Mouse (Mus musculus) stomach, embryonic 15.5 days (tissue): ENCODE data around the gene Flg2. TPM values are rescaled to one million over a fixed set of nuclear protein-coding genes. Genes with fewer than 3 reads are reported as not detected.

ENCODE experiments used
- ATAC-seq: fragments of 200-750 bp; cut with Nextera tagmentation; 2 replicates; pipeline ENCODE4 v1.8.0; 2017; ENCODE audit warnings: low read depth, moderate number of reproducible peaks, moderate TSS enrichment; ENCODE audit not compliant: insufficient read depth, low FRiP score
- H3K27ac ChIP-seq: fragments of 300-500 bp; sonication (generic); 2 replicates; pipeline ENCODE4 v1.5.1; 2015; ENCODE audit warnings: mild to moderate bottlenecking, inconsistent platforms
- H3K27me3 ChIP-seq: fragments of 300-500 bp; sonication (generic); replicated peaks from 2 replicates; pipeline ENCODE4 v1.6.1; 2015; ENCODE audit warnings: inconsistent platforms
- H3K36me3 ChIP-seq: fragments of 300-500 bp; sonication (generic); 2 replicates; pipeline ENCODE4 v1.6.1; 2015; ENCODE audit warnings: inconsistent platforms
- H3K4me1 ChIP-seq: fragments of 300-500 bp; sonication (generic); 2 replicates; pipeline ENCODE4 v1.6.1; 2015; ENCODE audit warnings: inconsistent platforms
- H3K4me2 ChIP-seq: fragments of 300-500 bp; sonication (generic); 2 replicates; pipeline ENCODE4 v1.6.1; 2015; ENCODE audit warnings: mild to moderate bottlenecking, inconsistent platforms
- H3K4me3 ChIP-seq: fragments of 300-500 bp; sonication (generic); replicated peaks from 2 replicates; pipeline ENCODE4 v1.5.1; 2015; ENCODE audit warnings: inconsistent platforms
- H3K9ac ChIP-seq: fragments of 300-500 bp; sonication (generic); 2 replicates; pipeline ENCODE4 v1.6.1; 2015; ENCODE audit warnings: inconsistent platforms
- H3K9me3 ChIP-seq: fragments of 300-500 bp; sonication (generic); 2 replicates; pipeline ENCODE4 v1.6.1; 2016; ENCODE audit warnings: inconsistent platforms
- WGBS: fragments of 180-500 bp; shearing (Covaris S2); methylation state at CpG from one replicate; pipeline ENCODE4 v1.1.7; 2015; 5-methylcytosine and 5-hydroxymethylcytosine counted together
- polyA plus RNA-seq: library from polyadenylated mRNA; unstranded; fragments of >200 nt; fragmentation: Nextera tagmentation; extraction: Ambion mirVana; gene quantifications from 2 replicates; pipeline ENCODE4 v1.2.1, GENCODE M21; 2015

Flg2 gene
- polyA plus RNA-seq, result not detected in 2 replicates

DNA sequence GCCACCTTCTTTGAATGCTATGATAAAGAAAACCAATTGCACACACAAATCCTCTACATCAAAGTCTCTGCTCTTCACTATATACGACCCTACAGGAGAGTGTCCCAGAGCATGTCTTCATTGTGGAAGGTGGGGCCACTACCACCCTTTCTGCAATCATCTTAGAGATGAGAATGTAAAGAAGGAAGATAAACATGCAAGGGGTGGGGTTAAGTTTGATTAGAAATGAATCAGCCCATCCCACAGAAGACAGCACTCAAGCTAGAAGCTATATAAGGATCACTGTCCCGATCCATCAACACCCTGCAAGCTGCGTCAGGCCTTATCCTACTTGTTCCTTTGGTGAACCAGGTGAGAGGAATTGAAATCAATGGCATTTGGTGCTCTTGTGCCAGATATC is at the start of gene Flg2:
Gene Flg2 (plus strand): TSS at position 301 of the 400 bp plus-strand sequence.
- 77% methylated on average over 3 of the region's 3 CpGs for WGBS
- no peak within 1 kb of the TSS for H3K9ac ChIP-seq
- H3K27ac ChIP-seq, result no peak within 1 kb of the TSS
- no peaks in the 10 kb centered on the region for H3K4me1 ChIP-seq
- no peak within 1 kb of the TSS for H3K4me2 ChIP-seq
- H3K9me3 ChIP-seq, result no peaks in the 10 kb centered on the region
- no peaks in the 10 kb centered on the region for H3K27me3 ChIP-seq
- ATAC-seq, result no peak
- H3K4me3 ChIP-seq, result no peak within 1 kb of the TSS
- no peaks in the 10 kb centered on the region for H3K36me3 ChIP-seq

DNA sequence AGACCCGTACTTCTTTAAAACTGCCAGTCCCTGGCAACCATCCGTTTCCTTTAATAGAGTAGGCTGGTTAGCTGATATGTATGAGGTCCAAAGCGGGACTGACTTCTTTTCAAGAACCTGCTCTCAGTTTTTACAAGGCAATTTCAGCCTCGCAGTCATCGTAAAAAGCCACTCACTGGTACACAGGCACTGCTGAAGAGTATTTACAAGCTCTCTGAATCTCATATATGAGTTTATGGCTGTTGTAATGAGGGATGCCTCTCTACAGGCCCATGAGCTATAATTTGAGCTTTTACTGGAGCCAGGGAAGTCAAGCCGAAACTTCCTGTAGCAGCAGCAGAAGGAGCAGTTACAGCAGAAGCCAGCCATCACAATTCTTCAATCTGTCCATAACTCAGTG is 34.6 kb upstream of the Flg2 start:
- no peak overlapping the region for H3K4me3 ChIP-seq
- 73% methylated on average over 6 of the region's 6 CpGs for WGBS
- no peaks in the 10 kb centered on the region for H3K27me3 ChIP-seq
- H3K36me3 ChIP-seq, result no peaks in the 10 kb centered on the region
- H3K4me2 ChIP-seq, result no peak overlapping the region
- no peaks in the 10 kb centered on the region for H3K4me1 ChIP-seq
- no peaks in the 10 kb centered on the region for H3K9me3 ChIP-seq
- no peak for ATAC-seq
- no peak overlapping the region for H3K27ac ChIP-seq
- no peak overlapping the region for H3K9ac ChIP-seq

DNA sequence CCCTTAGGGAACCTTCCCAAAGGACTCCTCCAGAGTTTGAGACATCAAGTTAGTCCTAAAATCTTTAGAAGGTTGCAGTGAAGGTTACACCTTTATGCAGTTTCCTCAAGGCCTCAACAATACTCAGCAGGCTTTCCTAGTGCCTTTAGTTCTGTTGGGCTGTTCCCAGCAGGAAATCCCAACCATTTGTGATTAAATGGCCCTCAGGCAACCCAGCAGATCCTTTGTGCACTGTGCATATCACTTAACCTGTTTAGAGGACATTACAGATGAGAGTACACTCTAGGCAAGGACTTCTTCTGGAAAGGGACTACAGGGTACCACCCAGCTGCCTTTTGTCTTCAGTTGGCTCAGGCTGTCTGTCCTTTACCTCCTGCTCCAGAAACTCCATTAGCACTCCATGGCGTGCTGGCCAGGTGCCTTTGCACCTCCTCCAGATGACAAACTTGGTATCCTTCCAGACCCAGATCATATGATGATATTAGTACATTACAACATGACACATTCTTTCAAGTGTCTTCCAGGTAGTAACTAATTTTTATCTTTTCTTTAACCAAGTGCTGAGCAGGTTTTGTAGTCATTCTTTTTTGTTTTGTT is 34.0 kb upstream of the Flg2 start:
- 52% methylated on average over 1 of the region's 1 CpGs for WGBS
- ATAC-seq, result no peak
- no peak overlapping the region for H3K27ac ChIP-seq
- no peak overlapping the region for H3K4me2 ChIP-seq
- no peaks in the 10 kb centered on the region for H3K36me3 ChIP-seq
- no peaks in the 10 kb centered on the region for H3K27me3 ChIP-seq
- H3K9me3 ChIP-seq, result no peaks in the 10 kb centered on the region
- H3K4me3 ChIP-seq, result no peak overlapping the region
- no peaks in the 10 kb centered on the region for H3K4me1 ChIP-seq
- H3K9ac ChIP-seq, result no peak overlapping the region

DNA sequence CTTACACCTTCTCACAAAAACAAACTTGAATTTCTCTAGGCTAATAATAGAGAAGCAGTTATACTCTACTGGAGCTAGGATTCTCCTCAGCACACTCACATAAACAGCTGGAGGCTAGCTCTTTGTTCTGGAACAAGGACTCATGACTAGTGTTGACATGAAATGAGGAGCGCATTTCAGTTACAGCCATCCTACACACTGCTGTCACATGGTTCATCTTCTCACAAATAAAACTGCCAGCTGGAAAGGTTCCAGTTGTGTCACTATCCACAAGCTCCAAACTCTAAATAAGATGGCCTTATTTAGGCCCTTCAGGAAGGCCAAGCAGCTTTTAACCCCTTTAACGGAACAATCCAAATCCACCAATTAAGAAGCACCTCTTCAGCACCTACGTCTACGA is 16.2 kb upstream of the Flg2 start:
- ATAC-seq, result no peak
- WGBS, result 87% methylated on average over 4 of the region's 4 CpGs

DNA sequence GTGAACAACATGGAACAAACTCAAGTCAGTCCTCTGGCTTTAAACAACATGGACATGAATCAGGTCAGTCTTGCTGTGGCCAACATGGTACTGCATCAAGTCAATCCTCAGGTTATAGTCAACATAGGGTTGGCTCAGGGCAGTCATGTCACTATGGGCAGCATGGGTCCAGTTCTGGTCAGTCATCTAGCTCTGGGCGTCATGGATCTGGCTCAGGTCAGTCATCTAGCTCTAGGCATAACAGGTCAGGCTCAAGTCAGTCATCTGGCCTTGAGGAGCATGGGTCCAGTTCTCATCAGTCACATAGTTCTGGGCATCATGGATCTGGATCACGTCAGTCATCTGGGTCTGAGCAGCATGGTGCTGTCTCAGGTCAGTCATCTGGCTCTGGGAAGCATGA is 4.9 kb downstream of the Flg2 start:
- H3K9ac ChIP-seq, result no peak overlapping the region
- no peak overlapping the region for H3K4me3 ChIP-seq
- no peak for ATAC-seq
- no peaks in the 10 kb centered on the region for H3K27me3 ChIP-seq
- no peak overlapping the region for H3K27ac ChIP-seq
- H3K9me3 ChIP-seq, result no peaks in the 10 kb centered on the region
- H3K4me1 ChIP-seq, result no peaks in the 10 kb centered on the region
- 77% methylated on average over 2 of the region's 2 CpGs for WGBS
- no peak overlapping the region for H3K4me2 ChIP-seq
- H3K36me3 ChIP-seq, result no peaks in the 10 kb centered on the region

More for the DNA sequence above, 16.2 kb upstream of the Flg2 start:
- Histone ChIP-seq H3K4me3 (no peak overlapping the region), H3K9ac (no peak overlapping the region), H3K4me2 (no peak overlapping the region), H3K9me3 (no peaks in the 10 kb centered on the region), H3K27ac (no peak overlapping the region), H3K36me3 (no peaks in the 10 kb centered on the region), H3K27me3 (no peaks in the 10 kb centered on the region), H3K4me1 (no peaks in the 10 kb centered on the region)

DNA sequence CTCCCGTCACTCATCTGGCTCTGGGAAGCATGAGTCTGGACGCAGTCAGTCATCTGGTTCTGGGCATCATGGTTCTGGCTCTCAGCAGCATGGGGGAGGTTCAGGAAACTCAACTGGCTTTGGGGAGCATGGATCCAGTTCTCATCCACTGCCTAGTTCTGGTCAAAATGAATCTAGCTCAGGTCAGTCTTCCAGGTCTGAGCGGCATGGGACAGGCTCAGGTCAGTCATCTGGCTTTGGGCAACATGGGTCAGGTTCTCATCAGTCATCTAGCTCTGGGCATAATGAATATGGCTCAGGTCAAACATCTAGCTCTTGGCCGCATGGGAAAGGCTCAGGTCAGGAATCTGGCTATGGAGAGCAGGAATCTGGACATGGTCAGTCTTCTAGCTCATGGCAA is 5.4 kb downstream of the Flg2 start:
- Histone ChIP-seq H3K27me3 (no peaks in the 10 kb centered on the region), H3K9me3 (no peaks in the 10 kb centered on the region), H3K4me2 (no peak overlapping the region), H3K27ac (no peak overlapping the region), H3K4me3 (no peak overlapping the region), H3K36me3 (no peaks in the 10 kb centered on the region), H3K9ac (no peak overlapping the region), H3K4me1 (no peaks in the 10 kb centered on the region)
- WGBS, result 95% methylated on average over 4 of the region's 4 CpGs
- ATAC-seq, result no peak

Other genes starting within 250 kb of the Flg2 start
- not detected in 2 replicates for gene Lce3d, start 239.9 kb upstream of the Flg2 start, polyA plus RNA-seq
- 0.36 TPM in 1 of 2 replicates, not detected in the other for gene Lce3e, start 230.2 kb upstream of the Flg2 start, polyA plus RNA-seq
- 2.3 TPM in 1 of 2 replicates, not detected in the other for gene Lce3f, start 205.1 kb upstream of the Flg2 start, polyA plus RNA-seq
- gene Crct1, start 181.6 kb upstream of the Flg2 start, polyA plus RNA-seq, result 3.0 and 22.7 TPM in 2 replicates
- gene Lce1m, start 178.2 kb upstream of the Flg2 start, polyA plus RNA-seq, result not detected in 2 replicates
- gene Gm4858, start 128.5 kb upstream of the Flg2 start, polyA plus RNA-seq, result not detected in 2 replicates
- gene Crnn, start 52.5 kb upstream of the Flg2 start, polyA plus RNA-seq, result 0.68 TPM in 1 of 2 replicates, not detected in the other
- 0.51 TPM in 1 of 2 replicates, not detected in the other for gene Flg, start 76.2 kb downstream of the Flg2 start, polyA plus RNA-seq
- gene Hrnr, start 122.5 kb downstream of the Flg2 start, polyA plus RNA-seq, result 0.01 and 0.17 TPM in 2 replicates
- gene Rptn, start 196.4 kb downstream of the Flg2 start, polyA plus RNA-seq, result 1.2 and 6.0 TPM in 2 replicates
- gene Tchh, start 245.1 kb downstream of the Flg2 start, polyA plus RNA-seq, result 1.5 and 1.6 TPM in 2 replicates